Mouse (Mus musculus) 416B (cell line): ENCODE measurements at regions not wholly inside any gene's neighbourhood (a gene's known extent, or its start where the extent isn't known, plus 50 kb on each side); places are given as distances from the start of the nearest gene placed in this dataset.
"Not testable (repeated sequence)": the region's sequence is repeated elsewhere in the genome, so short reads cannot be mapped to it uniquely, and the experiment has no call there.

Source experiments
- DNase-seq: peaks from one replicate; pipeline ENCODE4 v3.0.0; 2011; ENCODE audit warnings: low read depth

GRCm38 (mm10) chr3:6883401-6883800, 263.2 kb upstream of the 1700008P02Rik start:
- DNase-seq = no peak

GRCm38 (mm10) chr3:6876265-6876664, 256.0 kb upstream of the 1700008P02Rik start:
- DNase-seq = no peak

GRCm38 (mm10) chr3:6872170-6872569, 251.9 kb upstream of the 1700008P02Rik start:
- no peak for DNase-seq

- no peak for DNase-seq
Observed at GRCm38 (mm10) chr3:6871752-6872151, 251.5 kb upstream of the 1700008P02Rik start.

DNA sequence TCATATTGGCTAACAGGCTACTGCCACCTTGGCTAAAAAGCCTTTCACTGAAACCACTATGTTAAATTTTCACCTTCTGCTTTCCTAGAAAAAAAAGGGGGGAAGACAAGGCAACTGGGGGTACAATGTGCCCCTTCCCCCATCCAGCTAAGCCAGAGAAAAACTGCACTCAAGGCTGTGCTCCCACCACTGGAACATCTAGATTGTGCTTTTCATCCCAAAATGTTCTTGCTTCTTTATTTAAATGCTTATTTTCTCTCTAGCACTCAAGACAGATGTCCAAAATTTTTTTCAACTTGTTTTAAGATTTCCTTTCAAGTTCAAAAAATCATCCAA, 245.9 kb upstream of the 1700008P02Rik start:
- no peak for DNase-seq

GRCm38 (mm10) chr3:6865462-6866147, 245.4 kb upstream of the 1700008P02Rik start:
- DNase-seq = no peak

DNA sequence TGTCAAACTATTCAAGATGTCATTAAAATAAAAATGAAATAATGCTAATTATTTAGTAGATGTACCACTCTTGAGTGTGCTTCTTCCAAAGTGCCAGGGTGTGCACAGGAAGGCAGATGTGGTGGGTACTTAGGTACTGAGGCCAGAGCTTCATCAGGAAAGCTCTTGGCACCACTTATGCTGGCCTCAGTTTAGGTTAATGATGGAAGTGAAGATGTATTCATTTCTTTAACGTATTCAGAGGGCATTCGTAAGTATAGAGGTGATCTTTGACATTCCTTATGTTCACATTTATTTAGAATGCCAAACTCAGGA, 239.6 kb upstream of the 1700008P02Rik start:
- DNase-seq = no peak

DNA sequence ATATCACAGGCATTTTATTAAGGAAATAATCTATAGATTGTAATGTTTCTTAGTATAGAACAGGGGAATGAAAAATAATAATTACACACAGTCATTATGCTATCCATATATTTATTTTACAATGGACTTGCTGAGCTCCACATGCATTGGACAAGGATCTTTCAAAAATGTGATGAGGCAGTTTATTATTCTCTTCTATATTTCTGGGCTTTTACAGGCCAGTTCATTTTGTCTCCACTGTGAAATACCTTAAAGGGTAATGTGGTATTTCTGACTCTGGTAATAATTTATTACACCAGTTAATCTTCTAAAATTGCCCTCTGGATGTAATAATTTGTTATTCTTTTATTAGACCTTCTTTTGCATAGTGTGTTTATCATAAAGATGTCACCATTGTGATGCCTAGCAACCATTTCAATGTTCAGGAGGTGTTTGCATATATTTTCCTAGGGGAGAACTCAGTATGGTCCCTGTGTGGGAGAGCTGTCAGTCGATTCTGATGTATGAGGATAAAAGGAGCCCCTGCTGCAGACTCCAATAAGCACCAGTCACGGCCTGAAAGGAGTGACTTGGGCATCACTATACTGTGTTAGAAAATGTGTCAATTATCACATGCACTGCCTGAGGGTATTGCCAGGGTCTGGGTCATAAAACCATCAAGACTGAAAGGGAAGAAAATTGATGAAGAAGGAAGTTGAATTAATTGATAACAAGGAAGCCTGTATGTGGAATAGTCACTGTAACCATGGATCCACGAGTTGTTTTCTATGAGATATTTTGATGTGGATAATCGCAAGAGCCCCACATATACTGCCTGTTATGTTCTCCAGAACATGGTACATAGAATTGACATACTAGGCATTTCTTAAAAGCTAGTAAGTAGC, 239.0 kb upstream of the 1700008P02Rik start:
- DNase-seq = no peak

DNA sequence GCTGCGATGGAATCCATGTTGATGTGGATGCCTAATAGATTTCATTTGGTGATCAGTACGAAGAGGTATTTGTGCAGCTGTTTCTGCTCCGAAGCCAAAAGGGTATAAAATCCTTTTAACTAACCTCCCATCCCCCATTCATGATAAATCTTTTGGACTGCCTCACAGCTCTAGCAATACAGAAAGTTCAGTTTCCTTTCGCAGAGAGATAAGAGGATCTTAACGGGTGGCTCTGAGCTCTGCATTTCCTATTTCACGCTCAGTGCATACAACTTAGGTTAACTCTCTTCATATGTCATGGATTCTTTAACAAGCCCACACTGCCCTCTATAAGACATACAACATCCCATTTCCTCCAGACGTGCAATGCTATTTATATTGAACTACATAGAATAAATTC, 199.1 kb upstream of the 1700008P02Rik start:
- no peak for DNase-seq

DNA sequence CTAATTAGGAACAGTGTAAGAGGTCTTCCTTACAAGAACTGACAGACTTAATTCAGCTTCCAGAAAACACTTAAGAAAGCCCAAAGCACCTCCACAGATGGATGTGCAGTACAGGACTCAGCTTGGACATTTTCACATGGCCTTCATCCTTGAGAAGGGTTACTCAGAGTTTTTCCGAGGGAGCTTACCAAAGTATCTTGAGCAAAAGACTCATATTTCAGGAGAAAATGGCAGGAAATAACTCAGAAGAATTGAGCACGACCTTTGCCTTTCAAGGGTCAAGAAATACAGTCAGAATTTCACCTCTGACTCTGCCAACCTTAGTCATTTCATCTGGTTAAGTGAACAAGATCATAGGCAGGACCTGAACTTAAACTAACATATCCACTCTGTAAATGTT, 192.1 kb upstream of the 1700008P02Rik start:
- DNase-seq = no peak

DNA sequence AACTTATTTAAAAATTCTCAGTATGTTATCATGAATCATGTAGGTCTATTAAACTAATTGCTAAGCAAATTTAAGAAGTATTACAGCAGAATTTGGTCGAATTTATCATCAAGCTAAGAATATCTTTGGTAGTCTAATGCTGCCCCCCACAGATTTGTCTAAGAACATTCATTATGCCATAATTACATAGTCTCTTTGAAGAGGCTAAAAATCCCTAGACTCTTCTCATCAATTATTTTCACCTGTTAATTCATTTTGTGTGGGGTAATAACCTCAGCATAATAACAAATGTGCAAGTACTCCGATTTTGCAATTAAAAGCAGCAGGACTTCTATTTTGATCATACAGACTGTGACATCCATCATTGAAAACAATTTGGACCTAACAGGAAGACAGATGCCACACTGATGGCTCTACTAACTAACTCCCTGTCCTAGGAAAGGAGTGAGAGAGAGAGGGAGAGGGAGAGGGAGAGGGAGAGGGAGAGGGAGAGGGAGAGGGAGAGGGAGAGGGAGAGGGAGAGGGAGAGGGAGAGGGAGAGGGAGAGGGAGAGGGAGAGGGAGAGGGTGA, 189.2 kb upstream of the 1700008P02Rik start:
- DNase-seq = no peak

DNA sequence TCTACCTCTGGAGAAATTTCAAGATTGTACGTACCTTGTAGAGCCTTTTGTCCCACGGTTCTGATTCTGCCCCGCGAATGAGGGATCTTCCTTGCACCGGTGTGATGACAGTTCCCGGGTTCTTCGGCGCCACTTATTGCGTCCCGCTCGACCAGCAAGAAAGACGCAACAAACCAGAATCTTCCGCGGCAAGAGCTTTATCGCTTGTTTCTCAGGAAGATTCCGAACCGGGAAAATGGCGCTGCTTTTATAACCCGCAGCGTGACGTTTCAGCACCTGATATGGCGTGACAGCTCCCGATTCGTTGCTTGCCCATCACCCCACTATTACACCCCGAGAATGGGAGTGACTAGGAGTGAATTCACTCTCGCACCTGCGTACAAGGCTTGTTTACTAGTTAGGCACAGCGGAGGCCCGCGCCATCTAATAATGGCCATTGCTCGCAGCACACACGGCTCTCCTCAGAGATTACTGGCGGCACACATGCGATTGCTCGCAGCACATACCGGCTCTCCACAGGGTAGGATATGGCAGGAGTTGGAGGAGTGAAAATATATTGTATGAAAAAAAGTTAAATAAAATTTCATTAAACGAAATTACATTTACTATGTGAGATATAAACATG, 180.0 kb upstream of the 1700008P02Rik start:
- not testable (repeated sequence) for DNase-seq

GRCm38 (mm10) chr3:6768506-6768905, 148.3 kb upstream of the 1700008P02Rik start:
- DNase-seq = no peak

DNA sequence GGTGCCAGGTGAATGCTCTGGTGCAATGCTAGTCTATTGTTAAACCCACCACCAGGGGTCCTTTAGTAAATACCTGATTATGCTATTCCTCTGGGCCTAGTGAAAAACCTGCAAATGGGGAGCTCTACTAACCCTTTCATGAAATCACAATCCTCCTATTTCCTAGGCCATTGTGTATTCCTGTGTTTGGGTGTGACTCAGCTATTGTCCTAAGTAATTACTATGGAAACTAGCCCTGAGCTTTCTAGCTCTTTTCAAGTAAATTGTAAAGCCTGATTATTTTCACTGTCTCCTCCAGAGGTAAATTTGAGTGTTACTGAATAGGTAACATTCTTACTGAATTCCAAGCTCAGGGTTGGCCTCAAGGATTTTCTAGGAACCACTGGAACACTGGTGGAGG, 147.8 kb upstream of the 1700008P02Rik start:
- not testable (repeated sequence) for DNase-seq

- DNase-seq = no peak
Observed at GRCm38 (mm10) chr3:6759172-6759571, 138.9 kb upstream of the 1700008P02Rik start.

- DNase-seq = no peak
Observed at GRCm38 (mm10) chr3:6757562-6757961, 137.3 kb upstream of the 1700008P02Rik start.

DNA sequence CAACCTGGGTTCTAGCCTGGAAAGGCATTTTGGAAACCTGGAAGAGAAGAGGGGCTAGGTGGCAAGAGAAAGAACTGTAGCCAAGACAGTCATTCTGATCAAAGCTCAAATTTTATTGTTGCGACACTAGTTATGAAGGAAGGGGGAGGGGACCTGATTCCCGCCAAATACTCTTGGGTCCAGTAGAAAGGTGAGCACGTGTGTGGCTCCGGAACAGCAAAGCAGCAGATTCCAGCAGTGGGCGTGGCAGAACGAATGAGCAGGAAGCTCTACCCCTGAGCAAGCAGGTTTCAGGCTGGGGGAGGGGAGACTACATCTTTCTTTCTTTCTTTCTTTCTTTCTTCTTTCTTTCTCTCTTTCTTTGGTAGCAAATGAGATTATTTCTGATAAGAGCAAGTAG, 130.5 kb upstream of the 1700008P02Rik start:
- DNase-seq = not testable (repeated sequence)

- no peak for DNase-seq
Observed at GRCm38 (mm10) chr3:6731372-6732297, 111.4 kb upstream of the 1700008P02Rik start.

- DNase-seq = no peak
Observed at GRCm38 (mm10) chr3:6730066-6730465, 109.8 kb upstream of the 1700008P02Rik start.

GRCm38 (mm10) chr3:6683679-6684078, 63.4 kb upstream of the 1700008P02Rik start:
- DNase-seq = no peak

- no peak for DNase-seq
Observed at GRCm38 (mm10) chr3:6681411-6681810, 61.2 kb upstream of the 1700008P02Rik start.

DNA sequence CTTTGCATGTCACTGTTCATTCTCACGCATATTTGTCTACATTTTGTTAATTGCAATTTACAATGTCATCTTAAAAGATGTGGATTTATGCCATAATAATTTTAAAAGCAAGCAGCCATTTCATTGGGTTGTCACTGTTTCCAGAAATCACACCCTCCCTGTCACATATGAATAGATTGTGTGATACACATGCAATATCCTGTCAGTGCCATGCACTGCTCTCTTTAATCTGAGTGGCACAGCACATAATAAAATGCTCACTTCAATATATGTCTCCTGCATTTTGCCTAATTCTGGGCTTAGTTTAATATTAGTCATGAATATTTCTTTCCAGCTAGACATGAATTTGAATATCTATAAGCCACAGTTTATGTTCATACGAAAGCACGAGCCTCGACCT, 56.1 kb upstream of the 1700008P02Rik start:
- DNase-seq = no peak
